Mouse (Mus musculus) heart, adult 2 months (tissue): ENCODE results near the gene Olfr824.

Source experiments
- CTCF ChIP-seq: fragments of 200-600 bp; IDR thresholded peaks from 2 replicates; pipeline ENCODE4 v1.8.1; 2022; ENCODE audit warnings: antibody characterized with exemption, mild to moderate bottlenecking, moderate library complexity
- EP300 ChIP-seq: fragments of 200-500 bp; IDR thresholded peaks from 2 replicates; pipeline ENCODE4 v1.6.1; 2011; ENCODE audit warnings: low read depth, low read length, control low read depth; ENCODE audit not compliant: insufficient read depth
- POLR2A ChIP-seq: fragments of 200-500 bp; IDR thresholded peaks from 2 replicates; pipeline ENCODE4 v1.6.1; 2011; ENCODE audit warnings: mild to moderate bottlenecking, low read depth, low read length, control low read depth; ENCODE audit not compliant: insufficient read depth

- TF ChIP-seq CTCF (no peak), POLR2A (no peak), EP300 (no peak)
Measured at GRCm38 (mm10) chr10:130144121-130144520, 14.3 kb upstream of the Olfr824 start.
